Mouse (Mus musculus) MEL (cell line): Measurements from ENCODE around the gene Gamt. TPM values are rescaled to one million over a fixed set of nuclear protein-coding genes. Genes with fewer than 3 reads are reported as not detected.

Source experiments
- DNase-seq: peaks from one replicate; pipeline ENCODE4 v3.0.0; 2011; ENCODE audit warnings: low read depth, low spot score
- H3K27ac ChIP-seq: 2 replicates; pipeline ENCODE4 v1.5.1; 2012; ENCODE audit warnings: low read depth, mild to moderate bottlenecking, control low read depth, low read length, moderate library complexity; ENCODE audit not compliant: control insufficient read depth
- H3K27me3 ChIP-seq, 2 experiments: fragments of 150-350 bp in 1 of 2; sonication (generic) in 1 of 2; 2 replicates each; pipeline ENCODE4 v1.6.1; 2012; ENCODE audit warnings: low read length in 2 of 2, mild to moderate bottlenecking in 2 of 2, improper control_type of control experiment in 1 of 2, moderate library complexity in 1 of 2; ENCODE audit not compliant: insufficient read depth in 2 of 2, control insufficient read depth in 1 of 2
- H3K36me3 ChIP-seq, 2 experiments: 2 replicates each; pipeline ENCODE4 v1.6.1; 2012 to 2014; ENCODE audit warnings: low read length in 2 of 2, improper control_type of control experiment in 1 of 2, inconsistent platforms in 1 of 2, mild to moderate bottlenecking in 1 of 2; ENCODE audit not compliant: insufficient read depth in 2 of 2, control insufficient read depth in 1 of 2
- H3K4me1 ChIP-seq, 2 experiments: fragments of 150-350 bp in 1 of 2; sonication (generic) in 1 of 2; 2 replicates each; pipeline ENCODE4 v1.6.1; 2012; ENCODE audit warnings: low read length in 2 of 2, improper control_type of control experiment in 1 of 2, mild to moderate bottlenecking in 1 of 2; ENCODE audit not compliant: insufficient read depth in 2 of 2, control insufficient read depth in 1 of 2
- H3K4me3 ChIP-seq, 2 experiments: fragments of 150-350 bp in 1 of 2; sonication (generic) in 1 of 2; 2 replicates each; pipeline ENCODE4 v1.5.1; 2012; ENCODE audit warnings: low read depth in 2 of 2, low read length in 2 of 2, mild to moderate bottlenecking in 2 of 2, moderate library complexity in 2 of 2, control low read depth in 1 of 2, improper control_type of control experiment in 1 of 2; ENCODE audit not compliant: control insufficient read depth in 1 of 2, insufficient read depth in 1 of 2
- H3K79me2 ChIP-seq: 2 replicates; pipeline ENCODE4 v1.6.1; 2012; ENCODE audit warnings: mild to moderate bottlenecking, low read length, moderate library complexity; ENCODE audit not compliant: control insufficient read depth, poor library complexity, insufficient read depth
- H3K9ac ChIP-seq: 2 replicates; pipeline ENCODE4 v1.6.1; 2012; ENCODE audit warnings: low read depth, mild to moderate bottlenecking, control low read depth, low read length, moderate library complexity; ENCODE audit not compliant: control insufficient read depth, poor library complexity, severe bottlenecking
- H3K9me3 ChIP-seq: fragments of 150-350 bp; sonication (generic); replicated peaks from 2 replicates; pipeline ENCODE4 v1.6.1; 2012; ENCODE audit warnings: mild to moderate bottlenecking, low read length, improper control_type of control experiment, moderate library complexity; ENCODE audit not compliant: insufficient read depth
- CHD1 ChIP-seq: IDR thresholded peaks from 2 replicates; pipeline ENCODE4 v1.6.1; 2012; ENCODE audit warnings: low read depth, mild to moderate bottlenecking, inconsistent platforms, low read length, improper control_type of control experiment
- CHD2 ChIP-seq: IDR thresholded peaks from 2 replicates; pipeline ENCODE4 v1.6.1; 2011; ENCODE audit warnings: low read length, improper control_type of control experiment
- E2F4 ChIP-seq: IDR thresholded peaks from 2 replicates; pipeline ENCODE4 v1.6.1; 2011; ENCODE audit warnings: low read depth, low read length, improper control_type of control experiment, borderline replicate concordance
- ELF1 ChIP-seq: IDR thresholded peaks from 2 replicates; pipeline ENCODE4 v1.6.1; 2014; ENCODE audit warnings: low read depth, mild to moderate bottlenecking, inconsistent platforms, low read length, improper control_type of control experiment, moderate library complexity
- ETS1 ChIP-seq: IDR thresholded peaks from 2 replicates; pipeline ENCODE4 v1.6.1; 2012; ENCODE audit warnings: low read depth, mild to moderate bottlenecking, inconsistent platforms, low read length, improper control_type of control experiment, moderate library complexity
- GABPA ChIP-seq: IDR thresholded peaks from 2 replicates; pipeline ENCODE4 v1.6.1; 2012; ENCODE audit warnings: low read depth, mild to moderate bottlenecking, inconsistent platforms, low read length, improper control_type of control experiment, moderate library complexity
- HCFC1 ChIP-seq: IDR thresholded peaks from 2 replicates; pipeline ENCODE4 v1.6.1; 2012; ENCODE audit warnings: low read depth, mild to moderate bottlenecking, inconsistent platforms, low read length, improper control_type of control experiment, moderate library complexity
- MAFK ChIP-seq: IDR thresholded peaks from 2 replicates; pipeline ENCODE4 v1.6.1; 2011; ENCODE audit warnings: low read depth, mild to moderate bottlenecking, low read length, improper control_type of control experiment, borderline replicate concordance
- MAX ChIP-seq: IDR thresholded peaks from 2 replicates; pipeline ENCODE4 v1.6.1; 2011; ENCODE audit warnings: low read length, improper control_type of control experiment
- MXI1 ChIP-seq: IDR thresholded peaks from 2 replicates; pipeline ENCODE4 v1.6.1; 2011; ENCODE audit warnings: mild to moderate bottlenecking, low read depth, low read length, improper control_type of control experiment
- MYC ChIP-seq: IDR thresholded peaks from 2 replicates; pipeline ENCODE4 v1.6.1; 2011; ENCODE audit warnings: low read depth, mild to moderate bottlenecking, low read length, improper control_type of control experiment, moderate library complexity
- NELFE ChIP-seq: IDR thresholded peaks from 2 replicates; pipeline ENCODE4 v1.6.1; 2011; ENCODE audit warnings: low read depth, low read length, improper control_type of control experiment
- POLR2AphosphoS2 ChIP-seq: IDR thresholded peaks from 2 replicates; pipeline ENCODE4 v1.6.1; 2011; ENCODE audit warnings: low read length, improper control_type of control experiment
- POLR2AphosphoS5 ChIP-seq: IDR thresholded peaks from 2 replicates; pipeline ENCODE4 v1.6.1; 2012; ENCODE audit warnings: low read depth, borderline replicate concordance, mild to moderate bottlenecking, inconsistent platforms, low read length, moderate library complexity, mixed read lengths
- RAD21 ChIP-seq: IDR thresholded peaks from 2 replicates; pipeline ENCODE4 v1.6.1; 2011; ENCODE audit warnings: mild to moderate bottlenecking, low read depth, low read length, improper control_type of control experiment
- SIN3A ChIP-seq: IDR thresholded peaks from 2 replicates; pipeline ENCODE4 v1.6.1; 2012; ENCODE audit warnings: low read length, improper control_type of control experiment, inconsistent platforms
- TCF12 ChIP-seq: IDR thresholded peaks from 2 replicates; pipeline ENCODE4 v1.6.1; 2014; ENCODE audit warnings: low read depth, mild to moderate bottlenecking, inconsistent platforms, low read length, improper control_type of control experiment, moderate library complexity
- USF1 ChIP-seq: IDR thresholded peaks from 2 replicates; pipeline ENCODE4 v1.6.1; 2014; ENCODE audit warnings: low read depth, mild to moderate bottlenecking, inconsistent platforms, low read length, improper control_type of control experiment, moderate library complexity
- ZKSCAN1 ChIP-seq: IDR thresholded peaks from 2 replicates; pipeline ENCODE4 v1.6.1; 2012; ENCODE audit warnings: low read depth, mild to moderate bottlenecking, inconsistent platforms, low read length, improper control_type of control experiment, moderate library complexity
- ZNF384 ChIP-seq: IDR thresholded peaks from 2 replicates; pipeline ENCODE4 v1.6.1; 2012; ENCODE audit warnings: low read depth, mild to moderate bottlenecking, inconsistent platforms, low read length, improper control_type of control experiment
- polyA plus RNA-seq, 2 experiments: library from polyadenylated mRNA; stranded (reverse) in 1 of 2; unstranded in 1 of 2; fragments of >175 nt in 1 of 2; fragments of >200 nt in 1 of 2; gene quantifications; 2 replicates each; pipeline versions ENCODE4 v1.2.1 to v1.2.4; 2012; ENCODE audit warnings: low replicate concordance in 2 of 2, low read depth in 1 of 2; ENCODE audit not compliant: insufficient read length in 2 of 2, insufficient read depth in 1 of 2, missing spikeins in 1 of 2
- total RNA-seq: library from RNA; depleted of rRNA; stranded (reverse); fragments of 300-350 nt; gene quantifications from 2 replicates; pipeline ENCODE4 v1.2.3, GENCODE M21; 2012

The Gamt gene
- total and polyA plus RNA-seq, 3 experiments = 6.0 to 8.4 TPM; not detected in 1

DNA sequence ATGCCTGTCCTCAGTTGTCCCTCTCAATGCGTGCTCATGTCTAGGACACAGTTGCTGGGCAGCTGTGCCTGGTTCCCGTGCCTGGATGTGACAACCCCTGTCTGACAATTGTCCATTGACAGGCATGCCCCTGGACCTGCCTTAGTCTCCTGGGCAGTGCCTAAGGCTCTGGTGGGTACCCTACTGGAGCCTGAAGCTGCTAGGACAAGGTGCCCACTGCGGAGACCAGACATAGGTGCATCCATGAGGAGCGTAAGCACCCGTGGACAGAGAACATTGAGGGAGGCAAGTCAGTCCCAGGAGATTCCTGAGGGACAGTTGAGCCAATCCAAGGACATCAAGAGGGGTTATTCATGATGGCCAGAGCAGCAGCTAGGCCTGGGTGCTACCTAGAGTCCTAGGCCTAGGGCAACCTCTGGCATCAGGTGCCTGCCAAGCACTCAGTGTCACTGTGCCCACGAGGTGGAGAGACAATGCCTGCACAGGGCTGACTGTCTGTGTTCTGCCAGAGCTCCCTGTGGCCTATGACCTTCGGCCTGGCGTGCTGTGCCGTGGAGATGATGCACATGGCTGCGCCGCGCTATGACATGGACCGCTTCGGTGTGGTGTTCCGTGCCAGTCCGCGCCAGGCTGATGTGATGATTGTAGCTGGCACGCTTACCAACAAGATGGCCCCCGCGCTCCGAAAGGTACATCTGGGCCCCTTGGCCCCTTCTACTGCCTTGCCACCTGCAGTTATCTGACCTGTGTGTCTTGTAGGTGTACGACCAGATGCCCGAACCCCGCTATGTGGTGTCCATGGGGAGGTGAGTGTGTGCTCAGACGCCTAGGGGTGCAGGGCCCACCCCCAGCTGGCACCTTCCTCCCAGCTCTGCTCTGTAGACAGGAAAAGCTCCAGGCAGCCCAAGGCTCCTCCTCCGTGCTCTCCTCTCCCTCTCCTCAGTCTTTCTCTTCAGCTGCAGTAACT is 6.2 kb downstream of the Gamt start:
- Histone ChIP-seq H3K4me3 (no peak overlapping the region), H3K79me2 (peaks cover 15% of the 10 kb centered on the region), H3K36me3 (no peaks in the 10 kb centered on the region; a peak in 1 of 4 replicates), H3K4me1 (peaks cover 0 to 3% of the 10 kb centered on the region in 2 experiments; a peak in 2 of 4 replicates)
- no peak for DNase-seq
- TF ChIP-seq ETS1 (no peak), E2F4 (no peak), RAD21 (no peak), MAFK (no peak), ELF1 (no peak), POLR2AphosphoS2 (no peak)
- TF ChIP-seq, all 39 proteins: peak for 0
- no peaks in the 10 kb centered on the region for H3K9me3 ChIP-seq
- H3K27ac ChIP-seq = no peak overlapping the region
- no peak overlapping the region for H3K9ac ChIP-seq
- no peaks in the 10 kb centered on the region for H3K27me3 ChIP-seq

DNA sequence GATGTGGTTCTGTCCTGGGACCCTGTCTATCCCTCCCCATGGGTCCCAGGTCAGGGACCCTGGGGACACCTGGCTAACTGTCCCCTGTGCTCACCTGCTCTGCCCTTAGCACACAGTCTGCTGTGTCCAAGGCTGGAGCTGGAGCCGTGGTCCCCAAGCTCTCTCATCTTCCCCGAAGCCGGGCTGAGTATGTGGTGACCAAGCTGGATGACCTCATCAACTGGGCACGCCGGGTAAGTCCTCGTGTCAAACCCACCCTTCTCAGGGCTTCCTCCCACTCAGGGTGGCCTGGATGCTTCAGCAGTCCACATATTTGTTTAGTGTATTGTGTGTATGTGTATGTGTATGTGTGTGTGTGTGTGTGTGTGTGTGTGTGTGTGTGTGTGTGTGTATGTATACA is 7.3 kb downstream of the Gamt start:
- Histone ChIP-seq H3K79me2 (peaks cover 20% of the 10 kb centered on the region), H3K9ac (no peak overlapping the region), H3K27me3 (no peaks in the 10 kb centered on the region), H3K27ac (no peak overlapping the region), H3K4me3 (no peak overlapping the region), H3K36me3 (no peaks in the 10 kb centered on the region; a peak in 1 of 4 replicates), H3K4me1 (peaks cover 0 to 3% of the 10 kb centered on the region in 2 experiments; a peak in 1 of 4 replicates)
- DNase-seq = no peak
- TF ChIP-seq ELF1 (no peak), USF1 (no peak), CHD1 (no peak), ETS1 (no peak), SIN3A (no peak), GABPA (no peak), RAD21 (no peak)
- TF ChIP-seq, all 39 proteins: peak for 0
- no peaks in the 10 kb centered on the region for H3K9me3 ChIP-seq

- no peaks in the 10 kb centered on the region; a peak in 2 of 4 replicates for H3K36me3 ChIP-seq
- no peak overlapping the region for H3K9ac ChIP-seq
- H3K9me3 ChIP-seq = no peaks in the 10 kb centered on the region
- TF ChIP-seq CHD2 (no peak), MXI1 (no peak), MYC (no peak), ZNF384 (no peak), NELFE (no peak), MAX (no peak), MAFK (no peak), SIN3A (no peak), POLR2AphosphoS5 (no peak), ZKSCAN1 (no peak), HCFC1 (no peak), RAD21 (no peak), TCF12 (no peak)
- peaks cover 20% of the 10 kb centered on the region for H3K79me2 ChIP-seq
- peaks cover 0 to 3% of the 10 kb centered on the region in 2 experiments; a peak in 1 of 4 replicates for H3K4me1 ChIP-seq
- H3K27me3 ChIP-seq = no peaks in the 10 kb centered on the region
- no peak for DNase-seq
- H3K27ac ChIP-seq = no peak overlapping the region
- H3K4me3 ChIP-seq = no peak overlapping the region
Measured at GRCm38 (mm10) chr10:80252493-80253274, 8.1 kb downstream of the Gamt start.
